Comparison of ENCODE assay signal across 19 mouse cellular contexts in genomic region chrX:85171264-85171663, GRCm38 (mm10).
DNase-seq lines count a peak whose midpoint lies in the region; ATAC-seq and TF ChIP-seq lines count a peak whose summit lies in the region.
"Had no signal": no experiment of that assay in that cellular context is flagged by ENCODE, and none has a peak within 500 bp of the region (broad histone marks: within the 10 kb centered on the region; RNA-seq: fewer than 3 reads in every experiment).

No protein-coding gene starts in this region.

- H3K36me3 ChIP-seq in intestine, postnatal 0 days (ENCODE audit: control insufficient read depth, insufficient read depth), result no peaks in the 10 kb centered on the region
- no peaks in the 10 kb centered on the region for H3K36me3 ChIP-seq in intestine, embryonic 15.5 days
- H3K36me3 ChIP-seq in hindbrain, embryonic 13.5 days, result no peaks in the 10 kb centered on the region
- H3K36me3 ChIP-seq: forebrain, embryonic 12.5 days; G1E; limb, embryonic 12.5 days; liver, embryonic 13.5 days; stomach, embryonic 15.5 days had no signal

- no peak overlapping the region for H3K27ac ChIP-seq in intestine, postnatal 0 days (ENCODE audit: low read depth, low read length)
- no peak overlapping the region for H3K27ac ChIP-seq in intestine, embryonic 15.5 days
- no peak overlapping the region for H3K27ac ChIP-seq in hindbrain, embryonic 13.5 days
- H3K27ac ChIP-seq: forebrain, embryonic 12.5 days; limb, embryonic 12.5 days; liver, embryonic 13.5 days; stomach, embryonic 15.5 days had no signal

- no peak overlapping the region for H3K9ac ChIP-seq in intestine, postnatal 0 days (ENCODE audit: low read depth, low read length)
- no peak overlapping the region for H3K9ac ChIP-seq in intestine, embryonic 15.5 days
- no peak overlapping the region for H3K9ac ChIP-seq in hindbrain, embryonic 13.5 days
- H3K9ac ChIP-seq: forebrain, embryonic 12.5 days; limb, embryonic 12.5 days; liver, embryonic 13.5 days; stomach, embryonic 15.5 days had no signal

- H3K27me3 ChIP-seq in intestine, postnatal 0 days (replicated peaks; ENCODE audit: control insufficient read depth, insufficient read depth, low read length), result no peaks in the 10 kb centered on the region
- H3K27me3 ChIP-seq in intestine, embryonic 15.5 days (replicated peaks), result no peaks in the 10 kb centered on the region
- no peaks in the 10 kb centered on the region for H3K27me3 ChIP-seq in hindbrain, embryonic 13.5 days
- H3K27me3 ChIP-seq: forebrain, embryonic 12.5 days; limb, embryonic 12.5 days; liver, embryonic 13.5 days; stomach, embryonic 15.5 days had no signal

- H3K9me3 ChIP-seq in intestine, postnatal 0 days (ENCODE audit: control insufficient read depth), result no peaks in the 10 kb centered on the region
- no peaks in the 10 kb centered on the region for H3K9me3 ChIP-seq in intestine, embryonic 15.5 days
- H3K9me3 ChIP-seq in hindbrain, embryonic 13.5 days, result no peaks in the 10 kb centered on the region
- H3K9me3 ChIP-seq: forebrain, embryonic 12.5 days; G1E; limb, embryonic 12.5 days; liver, embryonic 13.5 days; stomach, embryonic 15.5 days had no signal

- no peak for ATAC-seq in intestine, postnatal 0 days
- no peak for ATAC-seq in intestine, embryonic 15.5 days
- ATAC-seq in hindbrain, embryonic 13.5 days (ENCODE audit: low FRiP score), result no peak
- ATAC-seq: midbrain, embryonic 16.5 days had no signal

- DNase-seq in lung, postnatal 25 days (ENCODE audit: low spot score), result peak; percentile 2
- DNase-seq in lung, adult 18-20 months, result no peak
- peak; percentile 6 for DNase-seq in MEL-GATA-1-ER (ENCODE audit: extremely low read depth, low read depth)
- DNase-seq in thymus, postnatal 25 days, result peak; percentile 3
- DNase-seq: B cell, adult 2 months; cerebellum, adult 8-10 months; heart, adult 11 months; kidney, adult 2 months; kidney, postnatal 25 days; liver, embryonic 13.5 days; lung, postnatal 36 days had no signal

- H3K4me1 ChIP-seq in intestine, postnatal 0 days (replicated peaks; ENCODE audit: control insufficient read depth, insufficient read depth, low read length), result no peaks in the 10 kb centered on the region
- no peaks in the 10 kb centered on the region for H3K4me1 ChIP-seq in intestine, embryonic 15.5 days (replicated peaks)
- no peaks in the 10 kb centered on the region for H3K4me1 ChIP-seq in hindbrain, embryonic 13.5 days (replicated peaks)
- H3K4me1 ChIP-seq: forebrain, embryonic 12.5 days; limb, embryonic 12.5 days; liver, embryonic 13.5 days; stomach, embryonic 15.5 days had no signal

- no peak overlapping the region for H3K4me2 ChIP-seq in intestine, postnatal 0 days (replicated peaks; ENCODE audit: low read depth)
- H3K4me2 ChIP-seq in intestine, embryonic 15.5 days (replicated peaks), result no peak overlapping the region
- H3K4me2 ChIP-seq in hindbrain, embryonic 13.5 days, result no peak overlapping the region
- H3K4me2 ChIP-seq: forebrain, embryonic 12.5 days; limb, embryonic 12.5 days; liver, embryonic 13.5 days; stomach, embryonic 15.5 days had no signal

- WGBS in intestine, postnatal 0 days, result 66% methylated on average over 2 of the region's 2 CpGs
- WGBS in intestine, embryonic 15.5 days, result 59% methylated on average over 2 of the region's 2 CpGs
- 63% methylated on average over 2 of the region's 2 CpGs for WGBS in hindbrain, embryonic 13.5 days

- peak; percentile 51 for TF ChIP-seq CTCF in intestine, postnatal 0 days (IDR thresholded peaks at IDR 0.05; ENCODE audit: low read depth)

- no peak overlapping the region for H3K4me3 ChIP-seq in intestine, postnatal 0 days (ENCODE audit: low read depth, low read length)
- no peak overlapping the region for H3K4me3 ChIP-seq in intestine, embryonic 15.5 days (replicated peaks)
- no peak overlapping the region for H3K4me3 ChIP-seq in hindbrain, embryonic 13.5 days
- H3K4me3 ChIP-seq: forebrain, embryonic 12.5 days; limb, embryonic 12.5 days; liver, embryonic 13.5 days; stomach, embryonic 15.5 days had no signal

Comparison
In these comparisons a context has a peak if more than half of its experiments do, and no peak if none do; other contexts are left out.
1. DNase-seq: peak in lung, postnatal 25 days (single experiment), MEL-GATA-1-ER (single experiment) and thymus, postnatal 25 days (single experiment); none in lung, adult 18-20 months (0 of 2).